Mouse (Mus musculus) intestine, embryonic 16.5 days (tissue): ENCODE measurements at regions not wholly inside any gene's neighbourhood (a gene's known extent, or its start where the extent isn't known, plus 50 kb on each side); places are given as distances from the start of the nearest gene placed in this dataset.

ENCODE experiments used
- ATAC-seq: fragments of 200-750 bp; cut with Nextera tagmentation; 2 replicates; pipeline ENCODE4 v1.8.0; 2017; ENCODE audit warnings: moderate TSS enrichment, moderate library complexity
- H3K27ac ChIP-seq: fragments of 300-500 bp; sonication (generic); 2 replicates; pipeline ENCODE4 v1.5.1; 2014; ENCODE audit warnings: mild to moderate bottlenecking, low read length
- H3K27me3 ChIP-seq: fragments of 300-500 bp; sonication (generic); replicated peaks from 2 replicates; pipeline ENCODE4 v1.6.1; 2014; ENCODE audit warnings: low read length, control low read depth, mixed read lengths; ENCODE audit not compliant: control insufficient read depth, insufficient read depth
- H3K36me3 ChIP-seq: fragments of 300-500 bp; sonication (generic); 2 replicates; pipeline ENCODE4 v1.6.1; 2014; ENCODE audit warnings: low read length, control low read depth; ENCODE audit not compliant: control insufficient read depth, insufficient read depth
- H3K4me1 ChIP-seq: fragments of 300-500 bp; sonication (generic); 2 replicates; pipeline ENCODE4 v1.6.1; 2014; ENCODE audit warnings: low read length, control low read depth, mixed read lengths; ENCODE audit not compliant: control insufficient read depth, insufficient read depth
- H3K4me2 ChIP-seq: fragments of 300-500 bp; sonication (generic); 2 replicates; pipeline ENCODE4 v1.6.1; 2014; ENCODE audit warnings: low read depth, low read length, control low read depth
- H3K4me3 ChIP-seq: fragments of 300-500 bp; sonication (generic); 2 replicates; pipeline ENCODE4 v1.5.1; 2014; ENCODE audit warnings: mild to moderate bottlenecking, low read length
- H3K9ac ChIP-seq: fragments of 300-500 bp; sonication (generic); 2 replicates; pipeline ENCODE4 v1.6.1; 2014; ENCODE audit warnings: low read depth, low read length
- H3K9me3 ChIP-seq: fragments of 300-500 bp; sonication (generic); 2 replicates; pipeline ENCODE4 v1.6.1; 2016; ENCODE audit warnings: low read length, control low read depth; ENCODE audit not compliant: control insufficient read depth
- WGBS: fragments of 180-500 bp; shearing (Covaris S2); extraction: QIAGEN DNeasy Blood & Tissue Kit; methylation state at CpG from one replicate; pipeline ENCODE4 v1.1.7; 2014; 5-methylcytosine and 5-hydroxymethylcytosine counted together

DNA sequence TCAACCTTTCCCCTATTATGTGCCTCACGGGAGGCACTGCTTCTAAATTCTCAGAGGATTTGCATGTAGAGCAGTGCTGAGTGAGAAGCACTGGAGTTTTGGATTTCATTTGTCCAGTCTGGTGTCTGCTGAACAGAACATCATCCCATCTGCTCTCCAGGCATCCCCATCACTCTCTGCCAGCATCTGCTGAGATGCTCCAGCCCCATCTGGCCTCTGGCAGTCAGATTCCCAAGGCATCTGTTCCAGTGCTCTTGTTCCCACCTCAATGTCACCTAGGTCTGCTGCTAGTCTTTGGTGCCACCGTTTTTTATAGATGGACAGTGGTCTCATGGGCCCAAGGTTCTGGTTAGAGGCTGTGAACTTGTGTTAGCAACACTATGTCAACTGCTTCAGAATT is 63.9 kb upstream of the Iqcj start:
- H3K9me3 ChIP-seq, result no peaks in the 10 kb centered on the region
- no peaks in the 10 kb centered on the region for H3K36me3 ChIP-seq
- no peak overlapping the region for H3K9ac ChIP-seq
- no peaks in the 10 kb centered on the region for H3K27me3 ChIP-seq
- 77% methylated on average over 2 of the region's 2 CpGs for WGBS
- no peak overlapping the region for H3K4me3 ChIP-seq
- no peaks in the 10 kb centered on the region for H3K4me1 ChIP-seq
- ATAC-seq, result no peak
- no peak overlapping the region for H3K27ac ChIP-seq
- H3K4me2 ChIP-seq, result no peak overlapping the region

DNA sequence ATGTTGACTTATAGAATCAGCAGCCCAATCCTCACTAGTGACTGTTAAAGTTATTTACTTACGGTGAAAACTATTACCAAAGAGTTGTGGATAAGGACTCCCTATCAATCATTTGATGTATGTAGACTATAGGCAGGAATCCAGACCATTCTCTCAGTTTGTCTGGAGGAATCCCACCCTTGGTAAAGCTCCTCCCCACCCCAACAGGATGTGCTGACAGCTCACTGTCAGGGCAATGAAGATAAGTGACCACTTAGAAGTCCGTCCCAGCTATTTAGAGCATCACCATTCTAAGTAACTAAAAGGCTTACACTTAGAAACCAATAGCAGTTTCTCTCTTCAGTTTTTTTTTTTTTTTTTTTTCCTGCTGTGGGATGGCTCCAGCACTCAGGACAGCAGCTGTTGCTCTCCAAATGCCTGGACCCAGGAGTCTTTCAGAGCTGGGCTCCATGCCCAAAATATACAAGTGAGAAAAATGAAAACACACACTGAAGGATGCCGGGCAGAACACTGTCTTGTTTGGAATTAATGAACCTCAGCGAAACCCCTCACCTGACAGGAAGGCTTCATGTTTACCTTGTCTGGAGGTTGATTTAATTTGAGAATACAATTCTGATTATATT is 58.9 kb upstream of the Iqcj start:
- Histone ChIP-seq H3K9ac (no peak overlapping the region), H3K4me3 (no peak overlapping the region), H3K9me3 (no peaks in the 10 kb centered on the region), H3K36me3 (no peaks in the 10 kb centered on the region), H3K4me1 (no peaks in the 10 kb centered on the region), H3K4me2 (no peak overlapping the region), H3K27ac (no peak overlapping the region), H3K27me3 (no peaks in the 10 kb centered on the region)
- 27% methylated on average over 4 of the region's 4 CpGs for WGBS
- peak; percentile 76 for ATAC-seq
